Mouse (Mus musculus) heart, adult 2 months (tissue): ENCODE results near the gene Epo. TPM values are rescaled to one million over a fixed set of nuclear protein-coding genes. Genes with fewer than 3 reads are reported as not detected.
A peak's percentile ranks its signal among the peaks of the same experiment; 100 is the strongest.

Experiments used
- DNase-seq, 2 experiments: peaks; one replicate each; pipeline ENCODE4 v3.0.0; 2021
- H3K27ac ChIP-seq: fragments of 200-600 bp; 2 replicates; pipeline ENCODE4 v1.8.1; 2022
- H3K27me3 ChIP-seq: fragments of 200-500 bp; 2 replicates; pipeline ENCODE4 v1.6.1; 2012; ENCODE audit warnings: mild to moderate bottlenecking, low read length, inconsistent platforms, mixed read lengths; ENCODE audit not compliant: control insufficient read depth, insufficient read depth
- H3K36me3 ChIP-seq: fragments of 200-500 bp; 2 replicates; pipeline ENCODE4 v1.6.1; 2012; ENCODE audit warnings: low read length, inconsistent platforms; ENCODE audit not compliant: control insufficient read depth, insufficient read depth
- H3K4me1 ChIP-seq: fragments of 200-500 bp; 2 replicates; pipeline ENCODE4 v1.6.1; 2011; ENCODE audit warnings: low read length; ENCODE audit not compliant: control insufficient read depth, insufficient read depth
- H3K4me3 ChIP-seq: fragments of 200-600 bp; 2 replicates; pipeline ENCODE4 v1.8.1; 2022
- H3K79me2 ChIP-seq: fragments of 200-500 bp; replicated peaks from 2 replicates; pipeline ENCODE4 v1.6.1; 2012; ENCODE audit warnings: mild to moderate bottlenecking, inconsistent platforms, low read length, moderate library complexity, mixed read lengths; ENCODE audit not compliant: control insufficient read depth, insufficient read depth
- H3K9ac ChIP-seq: fragments of 200-500 bp; 2 replicates; pipeline ENCODE4 v1.6.1; 2012; ENCODE audit warnings: low read depth, mild to moderate bottlenecking, control low read depth, inconsistent platforms, low read length, mixed read lengths
- CTCF ChIP-seq: fragments of 200-600 bp; IDR thresholded peaks from 2 replicates; pipeline ENCODE4 v1.8.1; 2022; ENCODE audit warnings: antibody characterized with exemption, mild to moderate bottlenecking, moderate library complexity
- EP300 ChIP-seq: fragments of 200-500 bp; IDR thresholded peaks from 2 replicates; pipeline ENCODE4 v1.6.1; 2011; ENCODE audit warnings: low read depth, low read length, control low read depth; ENCODE audit not compliant: insufficient read depth
- POLR2A ChIP-seq: fragments of 200-500 bp; IDR thresholded peaks from 2 replicates; pipeline ENCODE4 v1.6.1; 2011; ENCODE audit warnings: mild to moderate bottlenecking, low read depth, low read length, control low read depth; ENCODE audit not compliant: insufficient read depth
- WGBS: fragments of 180-500 bp; shearing (Covaris S2); methylation state at CpG from one replicate; pipeline ENCODE4 v1.1.7; 2018; 5-methylcytosine and 5-hydroxymethylcytosine counted together
- intact Hi-C: fragments of 180-260 bp; cut with DNase I; formaldehyde crosslinking; loops from one replicate; pipeline ENCODE4 v1.15.1; 2025
- polyA plus RNA-seq: library from polyadenylated mRNA; depleted of rRNA; stranded (reverse); fragments of >200 nt; gene quantifications from 2 replicates; pipeline ENCODE4 v1.2.3, GENCODE M21; 2012
- total RNA-seq, 2 experiments: library from RNA; stranded (reverse); gene quantifications; 2 replicates each; pipeline ENCODE4 v1.2.3; 2021

Gene Epo
- total and polyA plus RNA-seq, 3 experiments = not detected

DNA sequence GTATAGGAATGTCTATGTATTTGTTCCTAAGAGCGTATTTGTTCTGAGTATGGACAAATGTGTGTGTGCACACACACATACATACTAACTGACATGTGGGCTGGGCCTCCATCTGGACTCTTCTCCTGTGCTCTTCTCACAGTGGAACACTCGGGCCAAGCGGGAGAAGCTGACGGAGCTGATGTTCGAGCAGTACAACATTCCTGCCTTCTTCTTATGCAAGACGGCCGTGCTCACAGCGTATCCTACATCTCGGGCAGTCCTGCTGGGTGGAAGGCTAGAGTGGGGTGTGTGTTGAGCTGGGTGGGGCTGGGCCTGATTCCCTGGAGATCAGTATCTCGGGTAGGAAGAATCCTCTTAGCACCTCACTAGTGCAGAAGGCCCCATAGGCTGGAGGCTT lies 29.9 kb upstream of the Epo start:
- TF ChIP-seq POLR2A (no peak), CTCF (no peak), EP300 (no peak)
- H3K9ac ChIP-seq = no peak overlapping the region

DNA sequence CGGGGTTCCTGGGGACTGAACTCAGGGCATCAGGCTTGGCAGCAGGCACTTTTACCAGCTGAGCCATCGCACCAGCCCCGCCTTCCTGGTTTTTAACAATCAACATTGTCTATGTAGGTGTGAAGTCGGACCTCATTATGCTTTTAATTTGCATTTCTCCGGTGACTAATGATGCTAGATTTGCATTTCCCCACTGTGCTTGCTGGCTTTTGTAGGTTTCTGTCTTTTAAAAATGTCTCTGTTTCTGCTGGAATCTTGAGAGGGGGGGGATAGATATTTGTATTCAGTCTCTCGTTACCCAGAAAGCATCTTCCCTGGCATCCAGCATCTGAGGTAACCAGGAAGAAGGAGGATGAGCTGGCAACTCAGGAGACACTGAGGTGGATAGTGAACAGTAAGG lies 28.5 kb upstream of the Epo start:
- intact Hi-C loops = no loop called here
- H3K9ac ChIP-seq = no peak overlapping the region
- TF ChIP-seq POLR2A (no peak), EP300 (no peak), CTCF (no peak)
- no peaks in the 10 kb centered on the region for H3K4me1 ChIP-seq
- 61% methylated on average over 6 of the region's 6 CpGs for WGBS
- H3K4me3 ChIP-seq = no peak overlapping the region
- H3K27ac ChIP-seq = no peak overlapping the region
- no peaks in the 10 kb centered on the region for H3K79me2 ChIP-seq
- H3K27me3 ChIP-seq = no peaks in the 10 kb centered on the region
- no peak for DNase-seq
- H3K36me3 ChIP-seq = no peaks in the 10 kb centered on the region

More for the DNA sequence above, 29.9 kb upstream of the Epo start:
- H3K4me3 ChIP-seq = no peak overlapping the region
- intact Hi-C loops = no loop called here
- DNase-seq = no peak
- H3K4me1 ChIP-seq = no peaks in the 10 kb centered on the region
- no peaks in the 10 kb centered on the region for H3K79me2 ChIP-seq
- no peak overlapping the region for H3K27ac ChIP-seq
- H3K36me3 ChIP-seq = no peaks in the 10 kb centered on the region
- WGBS = 66% methylated on average over 10 of the region's 10 CpGs
- no peaks in the 10 kb centered on the region for H3K27me3 ChIP-seq

- intact Hi-C loops = no loop called here
- no peaks in the 10 kb centered on the region for H3K36me3 ChIP-seq
- H3K27ac ChIP-seq = no peak overlapping the region
- H3K27me3 ChIP-seq = peaks cover 11% of the 10 kb centered on the region
- DNase-seq = no peak
- WGBS = 42% methylated on average over 11 of the region's 11 CpGs
- H3K9ac ChIP-seq = no peak overlapping the region
- H3K79me2 ChIP-seq = no peaks in the 10 kb centered on the region
- no peaks in the 10 kb centered on the region for H3K4me1 ChIP-seq
- H3K4me3 ChIP-seq = no peak overlapping the region
- no peak for TF ChIP-seq POLR2A
- TF ChIP-seq EP300 = no peak
- no peak for TF ChIP-seq CTCF
Observed at GRCm38 (mm10) chr5:137553898-137554297, 20.9 kb upstream of the Epo start.

DNA sequence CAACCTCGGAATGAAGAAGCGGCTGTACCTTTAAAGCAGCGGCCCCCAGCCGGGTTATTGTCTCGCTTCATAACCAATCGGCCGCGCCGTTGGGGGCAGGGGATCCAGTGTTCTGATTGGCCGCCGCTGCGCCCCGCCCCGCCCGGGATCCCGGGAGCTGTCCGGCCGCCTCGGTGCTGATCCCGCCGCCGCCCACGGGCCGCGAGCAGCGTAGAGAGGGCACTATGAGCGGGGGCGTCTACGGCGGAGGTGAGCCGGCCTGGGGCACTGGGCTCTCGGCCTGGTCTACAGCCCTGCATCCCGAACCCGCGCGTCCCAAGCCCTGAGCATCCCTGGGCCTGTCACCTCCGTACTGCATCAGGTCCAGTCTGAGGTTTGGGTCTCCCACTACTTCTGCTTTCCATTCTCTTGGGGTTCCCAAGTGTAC lies 20.4 kb upstream of the Epo start, which contains the start of gene Actl6b:
TSS of gene Actl6b (plus strand) at position 107 of the 427 bp plus-strand sequence.
- WGBS = 3% methylated on average over 36 of the region's 37 CpGs
- Histone ChIP-seq H3K79me2 (no peaks in the 10 kb centered on the region), H3K4me3 (no peak within 1 kb of the TSS), H3K27ac (no peak within 1 kb of the TSS), H3K27me3 (peaks cover 11% of the 10 kb centered on the region), H3K9ac (no peak within 1 kb of the TSS), H3K36me3 (no peaks in the 10 kb centered on the region), H3K4me1 (no peaks in the 10 kb centered on the region)
- peak; percentile 51 to 69 for DNase-seq
- TF ChIP-seq EP300 = no peak
- no peak for TF ChIP-seq CTCF
- no peak for TF ChIP-seq POLR2A
- intact Hi-C loops = no loop called here

- no peak for DNase-seq
- Histone ChIP-seq H3K4me1 (no peaks in the 10 kb centered on the region), H3K27ac (no peak overlapping the region), H3K36me3 (no peaks in the 10 kb centered on the region), H3K9ac (no peak overlapping the region), H3K4me3 (no peak overlapping the region), H3K79me2 (no peaks in the 10 kb centered on the region), H3K27me3 (peaks cover 11% of the 10 kb centered on the region)
- intact Hi-C loops = no loop called here
- TF ChIP-seq POLR2A (no peak), CTCF (no peak)
- WGBS = 26% methylated on average over 6 of the region's 6 CpGs
Observed at GRCm38 (mm10) chr5:137553000-137553399, 20.0 kb upstream of the Epo start.

DNA sequence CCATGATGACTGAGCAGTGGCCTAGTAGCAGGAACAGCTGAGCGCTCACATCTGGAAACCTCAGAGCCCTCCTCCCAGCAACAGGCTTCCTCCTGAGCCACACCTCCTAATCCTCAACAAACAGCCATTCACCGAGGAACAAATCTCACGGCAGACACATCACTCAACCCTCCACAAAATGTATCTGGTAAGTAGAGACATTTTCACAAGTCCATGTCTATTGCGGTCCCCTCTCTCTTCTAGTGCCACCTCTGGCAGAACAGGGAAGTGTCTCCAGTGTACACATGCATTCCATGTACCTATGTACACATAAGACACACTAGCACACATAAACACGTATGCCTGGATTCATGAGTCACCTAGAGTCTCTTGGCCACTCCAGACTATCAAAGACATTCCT lies 18.1 kb upstream of the Epo start:
- Histone ChIP-seq H3K4me3 (no peak overlapping the region), H3K79me2 (no peaks in the 10 kb centered on the region), H3K27me3 (peaks cover 11% of the 10 kb centered on the region), H3K9ac (no peak overlapping the region), H3K27ac (no peak overlapping the region), H3K4me1 (no peaks in the 10 kb centered on the region), H3K36me3 (no peaks in the 10 kb centered on the region)
- DNase-seq = no peak
- TF ChIP-seq CTCF (peak; percentile 43), POLR2A (no peak)
- WGBS = 68% methylated on average over 5 of the region's 5 CpGs
- intact Hi-C loops = no loop called here
